Mouse (Mus musculus) CD4-positive, CD25-positive, alpha-beta regulatory T cell, adult 4 months (primary cell): Measurements from ENCODE around the gene Rab3il1. TPM values are rescaled to one million over a fixed set of nuclear protein-coding genes. Genes with fewer than 3 reads are reported as not detected.

Source experiments
- ATAC-seq: one replicate; pipeline ENCODE4 v1.8.0; 2017
- polyA plus RNA-seq, 2 experiments: library from polyadenylated mRNA; unstranded; fragments of 100-300 nt; shearing (Covaris generic); gene quantifications; one replicate each; pipeline ENCODE4 v1.2.1; 2017

The Rab3il1 gene
- not detected for polyA plus RNA-seq

GRCm38 (mm10) chr19:10001206-10001969, at the start of gene Rab3il1, which contains the start of gene Best1:
TSS of gene Rab3il1 (plus strand) at chr19:10001669.
TSS of gene Best1 (minus strand) at chr19:10001633.
- no peak for ATAC-seq

- ATAC-seq, result no peak
Observed at GRCm38 (mm10) chr19:9952390-9952789, 49.1 kb upstream of the Rab3il1 start.

GRCm38 (mm10) chr19:9952912-9953311, 48.6 kb upstream of the Rab3il1 start:
- no peak for ATAC-seq

- ATAC-seq, result no peak
Observed at GRCm38 (mm10) chr19:9954055-9954810, 47.2 kb upstream of the Rab3il1 start.

- no peak for ATAC-seq
Observed at GRCm38 (mm10) chr19:9954811-9955202, 46.7 kb upstream of the Rab3il1 start.

GRCm38 (mm10) chr19:9955438-9955837, 46.0 kb upstream of the Rab3il1 start:
- no peak for ATAC-seq

- ATAC-seq, result no peak
Observed at GRCm38 (mm10) chr19:9956624-9957388, 44.7 kb upstream of the Rab3il1 start.

GRCm38 (mm10) chr19:9957965-9958364, 43.5 kb upstream of the Rab3il1 start:
- ATAC-seq, result no peak

GRCm38 (mm10) chr19:9960769-9961168, 40.7 kb upstream of the Rab3il1 start:
- no peak for ATAC-seq

- no peak for ATAC-seq
Observed at GRCm38 (mm10) chr19:9964205-9964916, 37.1 kb upstream of the Rab3il1 start.

GRCm38 (mm10) chr19:9966096-9966867, 35.2 kb upstream of the Rab3il1 start:
- no peak for ATAC-seq

GRCm38 (mm10) chr19:9968081-9968787, 33.2 kb upstream of the Rab3il1 start:
- ATAC-seq, result no peak

GRCm38 (mm10) chr19:9974853-9975252, 26.6 kb upstream of the Rab3il1 start:
- ATAC-seq, result peak; percentile 58

GRCm38 (mm10) chr19:9977085-9977484, 24.4 kb upstream of the Rab3il1 start:
- no peak for ATAC-seq

GRCm38 (mm10) chr19:9978431-9978951, 23.0 kb upstream of the Rab3il1 start:
- ATAC-seq, result no peak

- ATAC-seq, result no peak
Observed at GRCm38 (mm10) chr19:9979156-9979555, 22.3 kb upstream of the Rab3il1 start.

GRCm38 (mm10) chr19:9980258-9980657, 21.2 kb upstream of the Rab3il1 start, which contains the start of gene Fth1:
TSS of gene Fth1 (plus strand) at chr19:9980598.
- no peak for ATAC-seq

- no peak for ATAC-seq
Observed at GRCm38 (mm10) chr19:9981621-9982020, 19.8 kb upstream of the Rab3il1 start.

- peak; percentile 92 for ATAC-seq
Observed at GRCm38 (mm10) chr19:9982151-9982851, 19.2 kb upstream of the Rab3il1 start.
